Mouse (Mus musculus) midbrain, postnatal 0 days (tissue): ENCODE data around the gene Trir. TPM values are rescaled to one million over a fixed set of nuclear protein-coding genes. Genes with fewer than 3 reads are reported as not detected.

Experiments used
- ATAC-seq: fragments of 200-750 bp; cut with Nextera tagmentation; 2 replicates; pipeline ENCODE4 v1.8.0; 2017; ENCODE audit warnings: moderate number of reproducible peaks, mild to moderate bottlenecking, moderate TSS enrichment, moderate library complexity; ENCODE audit not compliant: low FRiP score
- DNase-seq: peaks from one replicate; pipeline ENCODE4 v3.0.0-alpha.2; 2015; ENCODE audit warnings: low spot score
- H3K27ac ChIP-seq: fragments of 300-500 bp; sonication (generic); 2 replicates; pipeline ENCODE4 v1.5.1; 2014; ENCODE audit warnings: low read depth, mild to moderate bottlenecking, low read length, mixed read lengths
- H3K27me3 ChIP-seq: fragments of 300-500 bp; sonication (generic); 2 replicates; pipeline ENCODE4 v1.6.1; 2014; ENCODE audit warnings: low read length, control low read depth, mixed read lengths; ENCODE audit not compliant: insufficient read depth
- H3K36me3 ChIP-seq: fragments of 300-500 bp; sonication (generic); 2 replicates; pipeline ENCODE4 v1.6.1; 2014; ENCODE audit warnings: low read length, control low read depth, mixed read lengths; ENCODE audit not compliant: insufficient read depth
- H3K4me1 ChIP-seq: fragments of 300-500 bp; sonication (generic); 2 replicates; pipeline ENCODE4 v1.6.1; 2014; ENCODE audit warnings: mild to moderate bottlenecking, control low read depth, antibody characterized with exemption, low read length, mixed read lengths; ENCODE audit not compliant: insufficient read depth
- H3K4me2 ChIP-seq: fragments of 300-500 bp; sonication (generic); 2 replicates; pipeline ENCODE4 v1.6.1; 2014; ENCODE audit warnings: low read depth, mild to moderate bottlenecking, low read length, mixed read lengths; ENCODE audit not compliant: poor library complexity, severe bottlenecking
- H3K4me3 ChIP-seq: fragments of 300-500 bp; sonication (generic); 2 replicates; pipeline ENCODE4 v1.5.1; 2014; ENCODE audit warnings: low read depth, mild to moderate bottlenecking, low read length, moderate library complexity
- H3K9ac ChIP-seq: fragments of 300-500 bp; sonication (generic); replicated peaks from 2 replicates; pipeline ENCODE4 v1.6.1; 2014; ENCODE audit warnings: mild to moderate bottlenecking, low read length, moderate library complexity, mixed read lengths; ENCODE audit not compliant: poor library complexity, severe bottlenecking
- H3K9me3 ChIP-seq: fragments of 300-500 bp; sonication (generic); 2 replicates; pipeline ENCODE4 v1.6.1; 2016; ENCODE audit warnings: low read length, control low read depth
- CTCF ChIP-seq: IDR thresholded peaks from 2 replicates; pipeline ENCODE4 v1.5.1; 2016; ENCODE audit warnings: antibody characterized with exemption, mild to moderate bottlenecking
- WGBS: fragments of 180-500 bp; shearing (Covaris S2); extraction: QIAGEN DNeasy Blood & Tissue Kit; methylation state at CpG from one replicate; pipeline ENCODE4 v1.1.7; 2014; 5-methylcytosine and 5-hydroxymethylcytosine counted together
- polyA plus RNA-seq: library from polyadenylated mRNA; unstranded; fragments of >200 nt; fragmentation: Nextera tagmentation; extraction: Ambion mirVana; gene quantifications from 2 replicates; pipeline ENCODE4 v1.2.1, GENCODE M21; 2015
- total RNA-seq: library from RNA; depleted of rRNA; stranded (reverse); fragments of >200 nt; gene quantifications from 2 replicates; pipeline ENCODE4 v1.2.3, GENCODE M21; 2014

The Trir gene
- total and polyA plus RNA-seq, 2 experiments from 2014 or later: 144 to 266 TPM

GRCm38 (mm10) chr8:84985684-84986378 is 40.8 kb upstream of the Trir start:
- no peak for TF ChIP-seq CTCF
- Histone ChIP-seq H3K9ac (peak overlapping the region; percentile 68), H3K4me2 (peak overlapping the region; percentile 94), H3K4me3 (peak overlapping the region; percentile 46), H3K36me3 (no peaks in the 10 kb centered on the region), H3K27ac (peak overlapping the region; percentile 73), H3K4me1 (peaks cover 8% of the 10 kb centered on the region), H3K9me3 (no peaks in the 10 kb centered on the region), H3K27me3 (no peaks in the 10 kb centered on the region)
- WGBS: under 1% methylated on average over 52 of the region's 53 CpGs
- peak; percentile 70 for ATAC-seq
- peak; percentile 87 for DNase-seq

- Histone ChIP-seq H3K4me3 (peak overlapping the region; percentile 46), H3K9ac (peak overlapping the region; percentile 68; the same call in 1 of the 2 replicates), H3K27ac (peak overlapping the region; percentile 73), H3K36me3 (no peaks in the 10 kb centered on the region), H3K4me2 (peak overlapping the region; percentile 94), H3K4me1 (peaks cover 10% of the 10 kb centered on the region), H3K9me3 (no peaks in the 10 kb centered on the region), H3K27me3 (no peaks in the 10 kb centered on the region)
- ATAC-seq (no peak), DNase-seq (no peak)
- WGBS: 32% methylated on average over 8 of the region's 8 CpGs
- no peak for TF ChIP-seq CTCF
Observed at GRCm38 (mm10) chr8:84986379-84986945, 40.2 kb upstream of the Trir start.

- H3K27me3 ChIP-seq: no peaks in the 10 kb centered on the region
Observed at GRCm38 (mm10) chr8:84987388-84987787, 39.2 kb upstream of the Trir start.

GRCm38 (mm10) chr8:84987903-84988302 is 38.7 kb upstream of the Trir start:
- no peak for ATAC-seq

More at GRCm38 (mm10) chr8:84987388-84987787, 39.2 kb upstream of the Trir start:
- Histone ChIP-seq H3K9me3 (no peaks in the 10 kb centered on the region), H3K4me1 (peaks cover 10% of the 10 kb centered on the region), H3K36me3 (no peaks in the 10 kb centered on the region), H3K4me3 (no peak overlapping the region), H3K9ac (no peak overlapping the region), H3K4me2 (no peak overlapping the region), H3K27ac (no peak overlapping the region)
- no peak for DNase-seq
- WGBS: 88% methylated on average over 5 of the region's 5 CpGs
- ATAC-seq: no peak
- TF ChIP-seq CTCF: no peak

GRCm38 (mm10) chr8:84989311-84989731 is 37.3 kb upstream of the Trir start:
- Histone ChIP-seq H3K9me3 (no peaks in the 10 kb centered on the region), H3K4me1 (peaks cover 10% of the 10 kb centered on the region), H3K4me2 (peak overlapping the region; percentile 91), H3K27me3 (no peaks in the 10 kb centered on the region), H3K36me3 (no peaks in the 10 kb centered on the region), H3K4me3 (peak overlapping the region; percentile 59), H3K27ac (no peak overlapping the region), H3K9ac (0 out of 2 replicates have a peak overlapping the region, but pooled peaks have one; percentile 36)
- DNase-seq: no peak
- 13% methylated on average over 15 of the region's 15 CpGs for WGBS
- TF ChIP-seq CTCF: no peak
- no peak for ATAC-seq

More at GRCm38 (mm10) chr8:84987903-84988302, 38.7 kb upstream of the Trir start:
- Histone ChIP-seq H3K9ac (no peak overlapping the region), H3K4me3 (no peak overlapping the region), H3K9me3 (no peaks in the 10 kb centered on the region), H3K27ac (no peak overlapping the region), H3K36me3 (no peaks in the 10 kb centered on the region), H3K4me1 (peaks cover 10% of the 10 kb centered on the region), H3K27me3 (no peaks in the 10 kb centered on the region), H3K4me2 (no peak overlapping the region)
- no peak for DNase-seq
- 76% methylated on average over 2 of the region's 2 CpGs for WGBS
- TF ChIP-seq CTCF: no peak

- no peaks in the 10 kb centered on the region for H3K27me3 ChIP-seq
- peak overlapping the region; percentile 91 for H3K9ac ChIP-seq
- WGBS: under 1% methylated on average over 15 of the region's 15 CpGs
Observed at GRCm38 (mm10) chr8:84989810-84990209, 36.8 kb upstream of the Trir start.

More at GRCm38 (mm10) chr8:84989810-84990209, 36.8 kb upstream of the Trir start:
- peak; percentile 85 for TF ChIP-seq CTCF
- Histone ChIP-seq H3K27ac (peak overlapping the region; percentile 72), H3K4me2 (peak overlapping the region; percentile 91), H3K4me3 (peak overlapping the region; percentile 59), H3K4me1 (peaks cover 7% of the 10 kb centered on the region), H3K36me3 (0 out of 2 replicates have a peak, but pooled peaks cover 5% of the 10 kb centered on the region), H3K9me3 (no peaks in the 10 kb centered on the region)
- ATAC-seq: peak; percentile 67
- peak; percentile 89 for DNase-seq
